Mouse (Mus musculus) midbrain, embryonic 14.5 days (tissue): ENCODE measurements around the gene Acvr2a. TPM values are rescaled to one million over a fixed set of nuclear protein-coding genes. Genes with fewer than 3 reads are reported as not detected.
"Not testable (repeated sequence)": the region's sequence is repeated elsewhere in the genome, so short reads cannot be mapped to it uniquely, and the experiment has no call there.

Experiments
- ATAC-seq: fragments of 200-750 bp; cut with Nextera tagmentation; 2 replicates; pipeline ENCODE4 v1.8.0; 2017; ENCODE audit warnings: moderate number of reproducible peaks, moderate library complexity; ENCODE audit not compliant: low FRiP score, low TSS enrichment
- DNase-seq: peaks from one replicate; pipeline ENCODE4 v3.0.0-alpha.2; 2015
- H3K27ac ChIP-seq: fragments of 300-500 bp; sonication (generic); replicated peaks from 2 replicates; pipeline ENCODE4 v1.5.1; 2014; ENCODE audit warnings: mild to moderate bottlenecking, low read depth, low read length, moderate library complexity
- H3K27me3 ChIP-seq: fragments of 300-500 bp; sonication (generic); 2 replicates; pipeline ENCODE4 v1.6.1; 2014; ENCODE audit warnings: low read length, control low read depth, mixed read lengths; ENCODE audit not compliant: control insufficient read depth, insufficient read depth
- H3K36me3 ChIP-seq: fragments of 300-500 bp; sonication (generic); 2 replicates; pipeline ENCODE4 v1.6.1; 2014; ENCODE audit warnings: low read length, control low read depth; ENCODE audit not compliant: control insufficient read depth, insufficient read depth
- H3K4me1 ChIP-seq: fragments of 300-500 bp; sonication (generic); 2 replicates; pipeline ENCODE4 v1.6.1; 2014; ENCODE audit warnings: mild to moderate bottlenecking, antibody characterized with exemption, low read length, control low read depth; ENCODE audit not compliant: control insufficient read depth, insufficient read depth
- H3K4me2 ChIP-seq: fragments of 300-500 bp; sonication (generic); 2 replicates; pipeline ENCODE4 v1.6.1; 2014; ENCODE audit warnings: mild to moderate bottlenecking, low read length, moderate library complexity
- H3K4me3 ChIP-seq: fragments of 300-500 bp; sonication (generic); replicated peaks from 2 replicates; pipeline ENCODE4 v1.5.1; 2014; ENCODE audit warnings: low read depth, low read length
- H3K9ac ChIP-seq: fragments of 300-500 bp; sonication (generic); replicated peaks from 2 replicates; pipeline ENCODE4 v1.6.1; 2014; ENCODE audit warnings: mild to moderate bottlenecking, low read length, moderate library complexity
- H3K9me3 ChIP-seq: fragments of 300-500 bp; sonication (generic); 2 replicates; pipeline ENCODE4 v1.6.1; 2016; ENCODE audit warnings: low read length, control low read depth, mixed read lengths; ENCODE audit not compliant: control insufficient read depth
- WGBS: fragments of 180-500 bp; shearing (Covaris S2); extraction: QIAGEN DNeasy Blood & Tissue Kit; methylation state at CpG from one replicate; pipeline ENCODE4 v1.1.7; 2014; 5-methylcytosine and 5-hydroxymethylcytosine counted together
- polyA plus RNA-seq: library from polyadenylated mRNA; unstranded; fragments of >200 nt; fragmentation: Nextera tagmentation; extraction: Ambion mirVana; gene quantifications from 2 replicates; pipeline ENCODE4 v1.2.1, GENCODE M21; 2014

Gene Acvr2a
- polyA plus RNA-seq, 1 experiment from 2014 or later = 69.7 TPM

- Histone ChIP-seq H3K9ac (no peak overlapping the region), H3K27me3 (no peaks in the 10 kb centered on the region), H3K36me3 (no peaks in the 10 kb centered on the region), H3K4me2 (no peak overlapping the region), H3K4me1 (no peaks in the 10 kb centered on the region), H3K4me3 (no peak overlapping the region), H3K27ac (no peak overlapping the region), H3K9me3 (no peaks in the 10 kb centered on the region)
- ATAC-seq = no peak
- 89% methylated on average over 3 of the region's 3 CpGs for WGBS
- no peak for DNase-seq
Measured at GRCm38 (mm10) chr2:48841611-48842470, 27.9 kb downstream of the Acvr2a start.

DNA sequence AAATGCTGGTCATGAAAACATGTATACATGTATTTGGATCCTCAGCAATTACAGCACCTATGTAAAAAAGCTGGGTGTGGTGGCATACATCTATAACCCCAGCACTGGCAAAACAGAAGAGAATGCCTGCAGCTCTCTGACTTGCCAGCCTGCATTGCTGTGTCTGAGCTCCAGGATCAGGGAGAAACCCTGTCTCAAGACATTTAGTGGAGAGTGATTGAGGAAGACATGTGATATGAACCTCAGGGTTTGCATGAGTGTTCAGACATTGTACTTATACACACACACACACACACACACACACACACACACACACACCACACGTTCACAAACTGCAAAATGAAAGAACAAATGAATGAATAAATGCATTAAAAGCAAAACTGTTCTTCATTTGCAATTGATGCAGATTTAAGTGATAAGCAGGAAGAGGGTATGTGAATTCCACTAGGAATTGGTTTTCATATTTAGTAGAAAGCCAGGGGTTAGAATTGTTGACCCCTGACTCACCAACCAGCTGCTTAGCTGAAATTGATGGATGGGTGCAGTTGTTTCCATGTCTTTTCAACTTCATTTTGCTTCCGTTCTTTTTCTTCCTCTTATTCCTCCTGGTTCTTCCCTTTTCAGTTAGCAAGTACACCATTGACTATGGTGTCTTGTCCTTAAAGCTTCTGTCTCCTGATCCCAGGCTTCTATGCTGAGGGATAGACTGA, 32.9 kb downstream of the Acvr2a start:
- no peaks in the 10 kb centered on the region for H3K4me1 ChIP-seq
- no peak overlapping the region for H3K4me3 ChIP-seq
- H3K4me2 ChIP-seq = no peak overlapping the region
- H3K36me3 ChIP-seq = no peaks in the 10 kb centered on the region
- ATAC-seq = no peak
- DNase-seq = no peak
- H3K9me3 ChIP-seq = no peaks in the 10 kb centered on the region
- H3K27me3 ChIP-seq = no peaks in the 10 kb centered on the region
- H3K27ac ChIP-seq = no peak overlapping the region
- H3K9ac ChIP-seq = no peak overlapping the region
- 56% methylated on average over 2 of the region's 2 CpGs for WGBS

GRCm38 (mm10) chr2:48865596-48865995, 51.7 kb downstream of the Acvr2a start:
- ATAC-seq, H3K4me2 ChIP-seq, H3K36me3 ChIP-seq, DNase-seq, H3K27ac ChIP-seq, H3K4me3 ChIP-seq, H3K4me1 ChIP-seq, H3K9ac ChIP-seq, H3K9me3 ChIP-seq, H3K27me3 ChIP-seq: not testable (repeated sequence)
- WGBS = 95% methylated on average over 6 of the region's 6 CpGs

- Histone ChIP-seq H3K27ac (no peak overlapping the region), H3K27me3 (no peaks in the 10 kb centered on the region), H3K36me3 (peaks cover 5% of the 10 kb centered on the region; the same call in 1 of the 2 replicates), H3K9me3 (no peaks in the 10 kb centered on the region), H3K4me1 (no peaks in the 10 kb centered on the region), H3K4me3 (no peak overlapping the region), H3K9ac (no peak overlapping the region), H3K4me2 (no peak overlapping the region)
- DNase-seq (no peak), ATAC-seq (no peak)
- 89% methylated on average over 5 of the region's 5 CpGs for whole genome bisulfite sequencing
Measured at GRCm38 (mm10) chr2:48868199-48868913, 54.4 kb downstream of the Acvr2a start.

DNA sequence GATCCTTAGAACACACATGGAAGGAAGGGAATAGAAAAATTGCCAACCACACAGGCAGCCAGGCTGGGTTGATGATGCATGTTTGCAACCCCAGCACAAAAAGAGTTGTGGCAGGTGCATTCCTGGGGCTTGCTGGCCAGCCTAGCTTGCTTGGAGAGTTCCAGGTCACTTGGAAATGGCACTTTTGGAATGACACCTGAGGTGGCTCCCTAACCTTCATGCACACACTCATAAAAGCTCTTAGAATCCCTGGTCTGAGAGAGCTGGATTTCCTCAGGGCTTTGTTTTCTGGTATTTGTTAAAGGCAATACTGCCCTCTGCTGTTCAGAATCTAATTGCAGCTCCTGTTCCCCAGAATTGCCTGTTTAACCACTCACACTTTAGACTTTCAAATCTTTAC, 72.0 kb downstream of the Acvr2a start:
- Histone ChIP-seq H3K27ac (0 out of 2 replicates have a peak overlapping the region, but pooled peaks have one; percentile 32), H3K9me3 (no peaks in the 10 kb centered on the region)

DNA sequence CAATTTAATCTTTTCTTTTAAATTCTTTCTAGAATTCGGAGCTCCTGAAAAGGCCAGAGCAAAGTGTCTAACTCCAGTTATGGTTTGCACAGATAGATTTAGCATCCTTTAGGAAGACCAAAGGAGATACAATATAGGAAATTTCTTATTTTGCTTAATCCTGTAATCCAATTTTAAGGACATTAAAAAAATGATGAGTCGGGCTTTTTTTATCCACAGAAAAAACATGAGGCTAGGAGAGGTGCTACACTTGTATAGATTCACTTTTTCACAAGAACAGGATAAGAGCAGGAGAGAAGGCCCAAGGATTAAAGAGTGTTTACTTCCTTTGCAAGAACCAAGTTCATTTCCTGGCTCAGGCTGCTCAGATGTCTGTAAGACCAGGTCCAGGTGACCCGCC, 81.3 kb downstream of the Acvr2a start:
- H3K36me3 ChIP-seq = peaks cover 41% of the 10 kb centered on the region
- 81% methylated on average over 3 of the region's 3 CpGs for WGBS
- no peak for ATAC-seq

More for the DNA sequence above, 72.0 kb downstream of the Acvr2a start:
- Histone ChIP-seq H3K9ac (no peak overlapping the region), H3K36me3 (peaks cover 3% of the 10 kb centered on the region; the same call in 1 of the 2 replicates), H3K4me3 (no peak overlapping the region), H3K4me1 (0 out of 2 replicates have a peak, but pooled peaks cover 3% of the 10 kb centered on the region), H3K27me3 (no peaks in the 10 kb centered on the region), H3K4me2 (no peak overlapping the region)
- DNase-seq = peak; percentile 93
- ATAC-seq = peak; percentile 43; the same call in 1 of the 2 replicates

GRCm38 (mm10) chr2:48908866-48909265, 95.0 kb downstream of the Acvr2a start:
- ATAC-seq (no peak), DNase-seq (peak; percentile 75)
- WGBS = 74% methylated on average over 2 of the region's 2 CpGs
- H3K9me3 ChIP-seq = no peaks in the 10 kb centered on the region
- no peaks in the 10 kb centered on the region for H3K27me3 ChIP-seq
- no peak overlapping the region for H3K27ac ChIP-seq
- peaks cover 37% of the 10 kb centered on the region for H3K36me3 ChIP-seq
- no peaks in the 10 kb centered on the region for H3K4me1 ChIP-seq
- H3K9ac ChIP-seq = no peak overlapping the region
- H3K4me3 ChIP-seq = no peak overlapping the region
- H3K4me2 ChIP-seq = no peak overlapping the region

More for the DNA sequence above, 81.3 kb downstream of the Acvr2a start:
- H3K27me3 ChIP-seq = no peaks in the 10 kb centered on the region
- H3K9ac ChIP-seq = no peak overlapping the region
- no peak for DNase-seq
- H3K9me3 ChIP-seq = no peaks in the 10 kb centered on the region
- no peak overlapping the region for H3K4me3 ChIP-seq
- no peak overlapping the region for H3K27ac ChIP-seq
- H3K4me2 ChIP-seq = no peak overlapping the region
- no peaks in the 10 kb centered on the region for H3K4me1 ChIP-seq

DNA sequence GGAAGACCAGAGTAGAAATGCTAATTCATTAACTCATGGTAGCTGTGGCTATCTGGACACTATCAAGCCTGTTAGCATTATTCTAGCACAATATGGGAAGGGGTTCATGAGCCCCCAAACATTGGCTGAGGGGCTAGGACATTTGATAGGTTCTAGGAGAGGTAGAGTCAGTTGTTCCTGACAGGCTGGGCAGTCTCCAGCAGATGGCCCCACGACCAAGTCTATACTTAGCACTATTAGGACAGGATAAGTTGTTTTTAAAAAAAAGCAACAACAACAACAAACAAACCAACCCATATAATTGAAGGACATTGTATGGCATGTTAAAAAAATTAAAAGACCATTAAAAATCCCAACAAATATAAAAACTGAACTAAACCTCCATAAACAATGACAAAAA, 100.3 kb downstream of the Acvr2a start:
- ATAC-seq (no peak), DNase-seq (no peak)
- no peaks in the 10 kb centered on the region for H3K9me3 ChIP-seq
- WGBS = 67% methylated on average over 1 of the region's 1 CpGs
- no peaks in the 10 kb centered on the region for H3K4me1 ChIP-seq
- peaks cover 21% of the 10 kb centered on the region for H3K36me3 ChIP-seq
- H3K4me2 ChIP-seq = no peak overlapping the region
- H3K9ac ChIP-seq = no peak overlapping the region
- H3K27me3 ChIP-seq = no peaks in the 10 kb centered on the region
- H3K4me3 ChIP-seq = no peak overlapping the region
- H3K27ac ChIP-seq = no peak overlapping the region
